Mouse (Mus musculus) midbrain, embryonic 11.5 days (tissue): ENCODE results near the gene Lclat1. TPM values are rescaled to one million over a fixed set of nuclear protein-coding genes. Genes with fewer than 3 reads are reported as not detected.

Source experiments
- ATAC-seq: fragments of 200-750 bp; cut with Nextera tagmentation; 2 replicates; pipeline ENCODE4 v1.8.0; 2017; ENCODE audit warnings: moderate TSS enrichment, moderate library complexity; ENCODE audit not compliant: low FRiP score
- DNase-seq: peaks from one replicate; pipeline ENCODE4 v3.0.0; 2015; ENCODE audit warnings: low spot score; ENCODE audit errors: missing footprints
- H3K27ac ChIP-seq: fragments of 300-500 bp; sonication (generic); 2 replicates; pipeline ENCODE4 v1.5.1; 2014; ENCODE audit warnings: low read depth, low read length
- H3K27me3 ChIP-seq: fragments of 300-500 bp; sonication (generic); 2 replicates; pipeline ENCODE4 v1.6.1; 2014; ENCODE audit warnings: mild to moderate bottlenecking, low read length, moderate library complexity, mixed read lengths; ENCODE audit not compliant: control insufficient read depth, insufficient read depth
- H3K36me3 ChIP-seq: fragments of 300-500 bp; sonication (generic); 2 replicates; pipeline ENCODE4 v1.6.1; 2014; ENCODE audit warnings: mild to moderate bottlenecking, low read length, moderate library complexity, mixed read lengths; ENCODE audit not compliant: control insufficient read depth, insufficient read depth
- H3K4me1 ChIP-seq: fragments of 300-500 bp; sonication (generic); 2 replicates; pipeline ENCODE4 v1.6.1; 2014; ENCODE audit warnings: low read length; ENCODE audit not compliant: control insufficient read depth, insufficient read depth
- H3K4me2 ChIP-seq: fragments of 300-500 bp; sonication (generic); 2 replicates; pipeline ENCODE4 v1.6.1; 2014; ENCODE audit warnings: mild to moderate bottlenecking, moderate library complexity
- H3K4me3 ChIP-seq: fragments of 300-500 bp; sonication (generic); 2 replicates; pipeline ENCODE4 v1.5.1; 2014; ENCODE audit warnings: low read depth, low read length
- H3K9ac ChIP-seq: fragments of 300-500 bp; sonication (generic); 2 replicates; pipeline ENCODE4 v1.6.1; 2014; ENCODE audit warnings: low read length
- H3K9me3 ChIP-seq: fragments of 300-500 bp; sonication (generic); 2 replicates; pipeline ENCODE4 v1.6.1; 2016; ENCODE audit warnings: low read length; ENCODE audit not compliant: control insufficient read depth
- WGBS: fragments of 180-500 bp; shearing (Covaris S2); extraction: QIAGEN DNeasy Blood & Tissue Kit; methylation state at CpG from one replicate; pipeline ENCODE4 v1.1.7; 2014; 5-methylcytosine and 5-hydroxymethylcytosine counted together
- polyA plus RNA-seq: library from polyadenylated mRNA; unstranded; fragments of >200 nt; fragmentation: Nextera tagmentation; extraction: Ambion mirVana; gene quantifications from 2 replicates; pipeline ENCODE4 v1.2.1, GENCODE M21; 2014

Lclat1 gene
- polyA plus RNA-seq, 1 experiment from 2014 or later: 14.3 TPM

DNA sequence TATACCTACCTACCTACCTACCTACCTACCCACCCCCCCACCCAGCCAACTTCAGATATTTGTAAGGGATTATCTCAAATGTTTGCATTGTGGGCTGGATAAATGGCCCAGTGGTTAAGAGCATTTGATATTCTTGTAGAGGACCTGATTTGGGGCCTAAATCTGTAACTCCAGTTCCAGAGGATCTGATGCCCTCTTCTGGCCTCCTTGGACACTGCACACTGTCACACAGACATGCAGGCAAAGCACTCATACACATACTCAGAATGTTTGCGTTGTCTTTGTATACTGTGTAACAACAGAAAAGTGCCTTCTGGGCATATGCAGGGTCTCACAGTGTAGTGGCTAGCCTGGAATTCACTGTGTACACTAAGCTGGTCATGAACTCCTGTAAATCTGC lies 88.4 kb downstream of the Lclat1 start:
- Histone ChIP-seq H3K4me1 (no peaks in the 10 kb centered on the region), H3K27ac (no peak overlapping the region), H3K4me2 (no peak overlapping the region), H3K36me3 (no peaks in the 10 kb centered on the region), H3K9ac (no peak overlapping the region), H3K27me3 (no peaks in the 10 kb centered on the region), H3K4me3 (no peak overlapping the region), H3K9me3 (no peaks in the 10 kb centered on the region)
- ATAC-seq: no peak
- no peak for DNase-seq
- WGBS: 90% methylated on average over 1 of the region's 1 CpGs

DNA sequence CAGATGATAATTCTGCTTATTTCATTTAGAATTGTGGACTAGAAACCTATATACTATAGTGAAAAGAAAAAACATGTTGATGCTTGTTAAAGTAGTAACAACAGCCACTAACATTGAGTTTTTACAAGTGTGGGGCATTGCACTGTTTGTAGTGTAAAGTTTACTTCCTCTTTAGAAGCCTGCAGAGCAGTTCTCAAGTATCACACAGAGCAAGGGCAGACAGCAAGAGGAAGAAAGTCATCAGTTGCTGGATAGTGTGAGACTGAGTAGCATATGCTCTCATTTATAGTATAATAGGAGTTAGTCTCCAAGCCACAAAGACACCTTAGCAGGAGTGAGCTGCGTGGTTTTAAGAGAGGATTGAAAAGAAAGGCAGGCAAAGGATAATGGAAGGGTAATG lies 89.9 kb downstream of the Lclat1 start:
- WGBS: 83% methylated on average over 1 of the region's 1 CpGs
- no peak overlapping the region for H3K4me2 ChIP-seq
- no peaks in the 10 kb centered on the region for H3K36me3 ChIP-seq
- H3K27ac ChIP-seq: no peak overlapping the region
- DNase-seq: no peak
- ATAC-seq: no peak
- no peak overlapping the region for H3K9ac ChIP-seq
- H3K4me3 ChIP-seq: no peak overlapping the region
- H3K9me3 ChIP-seq: no peaks in the 10 kb centered on the region
- no peaks in the 10 kb centered on the region for H3K27me3 ChIP-seq
- H3K4me1 ChIP-seq: no peaks in the 10 kb centered on the region

DNA sequence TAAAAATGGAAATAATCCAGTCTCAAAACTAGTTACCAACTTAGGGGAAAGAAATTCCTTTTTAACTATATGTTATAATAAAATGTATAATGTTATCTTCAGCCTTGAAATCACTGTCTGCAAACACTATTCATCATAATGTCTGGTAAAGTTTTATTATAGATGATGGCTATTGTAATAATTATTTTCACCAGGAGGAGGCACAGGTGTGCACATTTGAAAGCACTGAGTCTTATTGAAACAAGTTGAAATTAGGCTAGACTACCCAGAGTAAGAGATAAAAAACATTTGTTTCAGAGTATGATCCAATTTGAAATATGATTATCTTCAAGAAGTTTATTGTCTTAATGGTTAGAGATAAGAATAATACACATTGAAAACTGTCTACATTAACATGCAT lies 91.6 kb downstream of the Lclat1 start:
- no peak for DNase-seq
- no peak overlapping the region for H3K4me2 ChIP-seq
- H3K4me3 ChIP-seq: no peak overlapping the region
- H3K9me3 ChIP-seq: no peaks in the 10 kb centered on the region
- ATAC-seq: no peak
- H3K9ac ChIP-seq: no peak overlapping the region
- H3K27ac ChIP-seq: no peak overlapping the region
- no peaks in the 10 kb centered on the region for H3K27me3 ChIP-seq
- H3K36me3 ChIP-seq: no peaks in the 10 kb centered on the region
- H3K4me1 ChIP-seq: no peaks in the 10 kb centered on the region

DNA sequence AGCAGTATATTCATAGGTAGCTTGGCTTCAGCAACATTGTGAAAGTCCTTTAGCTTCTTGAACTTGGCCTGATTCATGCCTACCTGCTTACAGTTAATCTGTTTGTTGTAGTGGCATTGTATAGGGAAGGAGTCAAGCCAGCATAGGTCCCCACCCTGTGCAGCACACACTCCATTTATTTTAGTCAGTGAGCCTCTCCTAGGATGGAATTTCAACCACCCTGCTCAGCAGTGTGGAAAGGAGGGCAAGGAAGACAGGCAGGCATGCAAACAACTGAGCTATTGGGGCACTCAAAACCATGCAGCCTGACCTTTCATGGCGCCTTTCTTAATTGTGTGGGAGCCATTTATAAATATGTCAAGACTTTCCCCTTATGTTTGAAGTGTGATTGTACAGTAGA lies 92.6 kb downstream of the Lclat1 start:
- H3K4me2 ChIP-seq: no peak overlapping the region
- H3K9ac ChIP-seq: no peak overlapping the region
- H3K4me3 ChIP-seq: no peak overlapping the region
- no peaks in the 10 kb centered on the region for H3K9me3 ChIP-seq
- no peaks in the 10 kb centered on the region for H3K36me3 ChIP-seq
- WGBS: 77% methylated on average over 1 of the region's 1 CpGs
- ATAC-seq (no peak), DNase-seq (no peak)
- H3K4me1 ChIP-seq: no peaks in the 10 kb centered on the region
- H3K27me3 ChIP-seq: no peaks in the 10 kb centered on the region
- H3K27ac ChIP-seq: no peak overlapping the region

DNA sequence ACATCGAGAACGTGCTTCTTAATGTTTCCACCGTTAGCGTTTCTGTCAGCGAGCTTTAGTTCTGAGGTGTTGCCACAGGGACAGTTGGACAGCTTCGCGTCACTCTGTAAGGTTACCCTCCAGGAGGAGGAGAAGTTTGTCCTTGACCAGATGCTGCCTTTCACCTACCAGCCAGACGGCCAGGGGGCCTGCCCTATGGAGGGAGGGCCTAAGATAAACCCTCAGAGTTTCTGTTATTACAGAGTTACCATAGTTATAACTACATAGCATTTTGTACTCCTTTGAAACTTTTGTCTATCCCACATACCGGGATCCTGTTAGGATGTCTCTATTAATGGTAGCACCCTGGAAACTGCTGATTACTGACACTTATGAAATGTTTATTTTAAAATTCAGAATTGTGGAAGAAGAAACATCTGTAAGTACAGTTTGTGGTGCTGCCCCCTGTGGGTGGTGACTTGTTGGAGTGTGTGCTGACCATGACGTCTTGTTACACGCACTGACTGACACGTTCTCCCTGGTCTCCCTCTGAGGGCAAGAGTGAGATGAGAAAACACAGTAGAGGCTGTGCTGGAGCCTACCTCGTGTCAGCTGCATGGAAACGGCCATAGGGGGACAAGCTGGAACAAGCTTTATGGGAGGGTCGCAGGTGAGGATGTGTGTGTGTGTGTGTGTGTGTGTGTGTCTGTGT lies 96.0 kb downstream of the Lclat1 start:
- Histone ChIP-seq H3K4me1 (no peaks in the 10 kb centered on the region), H3K4me2 (no peak overlapping the region), H3K9me3 (no peaks in the 10 kb centered on the region), H3K27me3 (no peaks in the 10 kb centered on the region), H3K4me3 (no peak overlapping the region), H3K36me3 (no peaks in the 10 kb centered on the region), H3K27ac (no peak overlapping the region), H3K9ac (no peak overlapping the region)
- DNase-seq: no peak
- no peak for ATAC-seq
- 89% methylated on average over 15 of the region's 15 CpGs for WGBS

DNA sequence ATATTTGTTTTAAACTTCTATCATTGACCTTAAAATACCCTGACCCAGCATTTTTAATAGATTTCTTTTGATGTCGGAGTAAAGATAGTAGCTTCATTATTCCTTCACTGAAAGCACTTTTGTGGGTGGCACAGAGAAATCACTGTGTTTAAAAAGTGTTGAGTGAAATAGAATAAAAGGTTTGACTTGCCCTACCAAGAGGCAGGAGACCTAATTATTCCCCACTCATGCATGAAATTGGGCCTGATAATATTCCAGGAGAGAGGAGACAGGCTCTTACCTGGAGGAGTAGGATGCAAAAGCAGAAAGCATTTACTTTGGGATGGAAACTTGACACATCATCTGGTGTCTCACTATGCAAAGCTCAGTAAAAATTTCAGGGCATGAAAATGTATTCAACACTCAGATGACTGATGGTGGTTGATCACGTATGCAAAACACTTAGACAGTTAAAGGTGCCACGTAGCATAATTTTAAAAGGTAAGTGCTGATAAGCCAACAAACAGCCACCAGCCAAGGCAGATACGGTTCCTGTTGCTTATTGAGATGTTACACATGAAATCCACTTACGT lies 103.3 kb downstream of the Lclat1 start:
- DNase-seq (no peak), ATAC-seq (no peak)
- no peaks in the 10 kb centered on the region for H3K9me3 ChIP-seq
- H3K4me3 ChIP-seq: no peak overlapping the region
- WGBS: 85% methylated on average over 5 of the region's 5 CpGs
- H3K27ac ChIP-seq: no peak overlapping the region
- no peaks in the 10 kb centered on the region for H3K27me3 ChIP-seq
- H3K9ac ChIP-seq: no peak overlapping the region
- no peaks in the 10 kb centered on the region for H3K36me3 ChIP-seq
- no peak overlapping the region for H3K4me2 ChIP-seq
- H3K4me1 ChIP-seq: no peaks in the 10 kb centered on the region

DNA sequence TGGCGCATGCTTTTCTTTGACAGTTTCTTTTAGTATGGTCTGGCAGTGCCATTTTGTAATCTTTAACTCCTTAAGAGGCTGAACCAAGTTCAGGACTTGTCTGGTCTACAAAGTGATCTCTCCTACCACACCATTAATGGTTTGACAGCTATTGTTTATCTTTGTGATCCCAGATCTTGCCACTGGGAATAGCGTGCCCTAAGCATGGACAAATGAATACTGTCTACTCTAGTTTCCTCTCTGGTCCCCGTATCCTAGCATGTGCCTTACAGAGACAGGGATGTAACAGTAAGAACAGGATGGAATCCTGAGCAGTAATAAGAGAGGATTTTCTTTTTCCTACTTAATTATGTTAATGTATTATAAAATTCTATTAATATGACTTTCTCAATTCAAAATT lies 105.0 kb downstream of the Lclat1 start:
- Histone ChIP-seq H3K4me1 (no peaks in the 10 kb centered on the region), H3K4me3 (no peak overlapping the region), H3K27ac (no peak overlapping the region), H3K9me3 (no peaks in the 10 kb centered on the region), H3K27me3 (no peaks in the 10 kb centered on the region), H3K4me2 (no peak overlapping the region), H3K9ac (no peak overlapping the region), H3K36me3 (no peaks in the 10 kb centered on the region)
- DNase-seq (no peak), ATAC-seq (no peak)
- 88% methylated on average over 3 of the region's 3 CpGs for WGBS

DNA sequence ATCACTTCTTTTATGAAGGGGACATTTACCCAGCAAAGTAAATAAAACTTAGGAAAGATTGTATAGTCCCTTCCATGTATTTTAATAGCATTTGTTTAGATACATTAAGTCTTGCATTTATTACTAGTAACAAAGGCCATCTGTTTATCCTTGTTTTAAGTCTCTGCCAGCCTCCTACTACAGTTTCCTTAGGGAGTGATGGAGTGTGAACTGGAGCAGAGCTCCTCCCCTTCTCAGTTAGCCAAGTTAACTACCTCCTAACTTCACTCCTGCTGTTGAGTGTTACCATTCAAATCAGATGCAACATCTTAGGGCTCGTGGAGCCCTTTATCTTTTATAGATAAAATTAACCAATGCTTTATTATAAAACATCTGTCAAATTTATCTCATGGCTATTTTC lies 105.4 kb downstream of the Lclat1 start:
- Histone ChIP-seq H3K4me3 (no peak overlapping the region), H3K36me3 (no peaks in the 10 kb centered on the region), H3K27ac (no peak overlapping the region), H3K9me3 (no peaks in the 10 kb centered on the region), H3K27me3 (no peaks in the 10 kb centered on the region), H3K4me1 (no peaks in the 10 kb centered on the region), H3K4me2 (no peak overlapping the region), H3K9ac (no peak overlapping the region)
- WGBS: 77% methylated on average over 1 of the region's 1 CpGs
- ATAC-seq (no peak), DNase-seq (no peak)

DNA sequence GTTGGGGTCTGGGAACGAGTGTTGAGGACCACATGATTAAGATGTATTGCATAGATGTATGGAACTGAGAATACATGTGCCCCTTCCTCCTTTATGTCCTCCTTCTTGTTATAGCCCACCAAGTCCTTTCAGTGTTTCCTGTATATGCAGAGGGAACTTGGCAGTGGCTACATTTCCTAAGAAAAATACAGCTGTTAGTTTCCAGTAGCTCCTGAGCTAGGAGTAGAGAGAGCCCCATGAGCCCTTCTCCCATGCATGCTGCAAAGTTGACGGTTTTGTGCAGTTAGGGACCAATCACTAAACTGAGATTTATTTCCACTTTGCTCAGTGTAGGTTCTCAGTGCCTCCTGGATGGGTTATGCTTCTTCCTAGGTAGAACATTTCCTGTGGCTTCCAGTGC lies 105.9 kb downstream of the Lclat1 start:
- H3K9ac ChIP-seq: no peak overlapping the region
- no peak for ATAC-seq
- no peak for DNase-seq
- no peak overlapping the region for H3K4me3 ChIP-seq
- no peaks in the 10 kb centered on the region for H3K27me3 ChIP-seq
- H3K4me2 ChIP-seq: no peak overlapping the region
- H3K27ac ChIP-seq: no peak overlapping the region
- no peaks in the 10 kb centered on the region for H3K9me3 ChIP-seq
- no peaks in the 10 kb centered on the region for H3K36me3 ChIP-seq
- H3K4me1 ChIP-seq: no peaks in the 10 kb centered on the region
- 93% methylated on average over 2 of the region's 2 CpGs for WGBS
